Mouse (Mus musculus) hindlimb bud, embryonic 11.5 days (tissue): ENCODE results near the gene Smarcc1.
"Not testable (repeated sequence)": the region's sequence is repeated elsewhere in the genome, so short reads cannot be mapped to it uniquely, and the experiment has no call there.

ENCODE experiments used
- DNase-seq: peaks from one replicate; pipeline ENCODE4 v3.0.0-alpha.2; 2012; ENCODE audit warnings: low read depth, low spot score; ENCODE audit errors: extremely low spot score

The Smarcc1 gene

DNA sequence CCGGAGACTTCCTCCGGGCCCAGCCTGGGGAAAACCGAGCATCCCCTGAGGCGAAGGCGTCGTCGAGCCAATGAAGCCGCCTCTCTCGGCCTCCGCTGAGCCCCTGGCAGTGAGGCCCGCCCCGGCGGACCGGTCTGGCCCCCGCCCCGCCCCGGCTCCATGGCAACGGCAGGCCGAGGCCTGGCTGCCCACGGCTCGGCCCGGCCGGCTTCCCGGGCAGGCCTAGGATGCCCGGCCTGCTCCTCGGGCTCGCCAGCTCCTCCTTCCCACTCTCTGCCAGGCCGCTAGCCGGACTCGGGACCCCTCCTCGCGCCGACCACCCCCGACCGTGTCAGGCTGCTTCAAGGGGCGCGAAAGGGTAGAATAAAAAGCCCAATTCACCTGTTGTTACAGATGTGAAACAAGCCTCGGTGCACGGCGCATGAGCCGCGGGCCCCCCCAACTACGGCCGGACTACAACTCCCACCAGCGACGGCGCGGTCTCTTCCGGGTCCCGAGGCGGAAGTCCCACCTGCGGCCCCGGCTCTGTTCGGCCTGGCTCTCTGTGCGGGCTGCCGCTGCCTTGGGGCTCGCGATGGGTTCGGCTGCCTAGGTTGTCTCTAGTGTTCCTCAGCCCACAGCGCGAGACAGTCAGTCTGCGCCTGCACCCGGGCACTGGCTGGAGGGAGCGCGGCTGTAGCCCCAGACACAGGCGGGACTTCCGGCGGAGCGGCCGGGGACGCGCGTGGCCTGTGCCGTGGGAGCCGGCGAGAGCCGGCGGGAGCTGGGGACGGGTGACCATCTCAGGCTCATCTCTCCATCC is at the start of gene Smarcc1:
TSS of gene Smarcc1 (plus strand) at position 732 of the 802 bp plus-strand sequence.
- peak; percentile 58 for DNase-seq

DNA sequence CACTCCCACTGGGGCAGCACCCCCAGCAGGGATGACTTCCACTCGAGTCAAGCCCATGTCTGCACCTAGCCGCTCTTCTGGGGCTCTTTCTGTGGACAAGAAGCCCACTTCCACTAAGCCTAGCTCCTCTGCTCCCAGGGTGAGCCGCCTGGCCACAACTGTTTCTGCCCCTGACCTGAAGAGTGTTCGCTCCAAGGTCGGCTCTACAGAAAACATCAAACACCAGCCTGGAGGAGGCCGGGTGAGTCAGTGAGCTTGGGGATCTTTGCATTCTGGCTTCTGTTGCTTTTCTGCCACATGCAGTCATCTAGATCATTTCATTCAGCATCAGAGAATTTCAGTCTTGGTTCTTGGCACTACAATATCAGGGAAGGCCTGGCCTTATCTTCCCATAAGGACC is 48.8 kb upstream of the Smarcc1 start:
- DNase-seq: no peak

DNA sequence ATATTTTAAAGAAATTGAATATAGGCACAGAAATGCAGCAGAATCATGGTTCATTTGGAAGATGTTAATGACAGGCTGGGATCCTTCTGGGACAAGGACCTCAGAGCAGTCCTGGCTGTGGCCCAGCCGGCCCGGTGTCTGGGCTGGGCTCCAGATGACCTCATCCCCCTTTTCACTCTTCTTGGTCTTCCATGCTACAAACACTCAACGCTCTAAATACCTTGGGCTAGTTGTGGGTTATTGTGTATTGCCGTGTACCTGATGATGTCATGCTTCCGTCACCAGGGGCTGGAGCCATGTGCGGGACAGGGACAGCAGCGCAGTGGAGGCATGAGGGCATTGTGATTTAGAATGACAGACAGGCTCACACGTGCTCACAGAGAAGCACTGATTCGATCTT is 47.1 kb upstream of the Smarcc1 start:
- DNase-seq: no peak

DNA sequence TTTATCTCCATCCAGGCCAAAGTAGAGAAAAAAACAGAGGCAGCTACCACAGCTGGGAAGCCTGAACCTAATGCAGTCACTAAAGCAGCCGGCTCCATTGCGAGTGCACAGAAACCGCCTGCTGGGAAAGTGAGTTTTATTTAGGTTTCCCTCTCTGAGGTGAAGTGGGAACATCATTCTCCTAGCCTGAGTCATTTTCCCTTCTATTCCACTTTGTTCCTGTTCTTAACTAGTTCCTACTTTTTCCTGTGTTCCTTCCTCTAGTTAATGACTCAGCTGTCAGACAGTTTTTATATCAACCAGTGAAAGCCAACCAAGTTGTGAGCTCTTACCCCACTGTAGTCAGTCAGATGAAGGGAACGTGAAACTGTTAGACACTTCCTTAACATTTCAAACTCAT is 46.5 kb upstream of the Smarcc1 start:
- DNase-seq: no peak

DNA sequence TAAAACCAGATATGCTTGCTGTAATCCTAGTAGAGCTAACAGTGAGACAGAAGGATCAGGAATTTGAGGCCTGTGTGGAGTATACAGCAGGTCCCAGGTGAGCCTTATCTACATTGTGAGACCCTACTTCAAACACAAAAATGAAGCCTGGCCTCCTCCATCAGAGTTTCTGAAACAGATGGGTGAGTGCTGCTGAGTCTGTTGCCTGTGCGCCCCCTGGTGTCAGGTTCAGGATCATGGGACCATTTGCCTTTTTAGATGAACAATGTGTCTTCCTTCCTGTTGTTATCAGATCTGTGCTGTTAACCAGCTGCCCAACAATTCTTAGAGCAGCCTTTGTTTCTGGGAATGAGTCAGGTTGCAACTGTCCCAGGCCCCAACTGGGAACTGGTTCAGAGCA is 45.7 kb upstream of the Smarcc1 start:
- peak; percentile 10 for DNase-seq

DNA sequence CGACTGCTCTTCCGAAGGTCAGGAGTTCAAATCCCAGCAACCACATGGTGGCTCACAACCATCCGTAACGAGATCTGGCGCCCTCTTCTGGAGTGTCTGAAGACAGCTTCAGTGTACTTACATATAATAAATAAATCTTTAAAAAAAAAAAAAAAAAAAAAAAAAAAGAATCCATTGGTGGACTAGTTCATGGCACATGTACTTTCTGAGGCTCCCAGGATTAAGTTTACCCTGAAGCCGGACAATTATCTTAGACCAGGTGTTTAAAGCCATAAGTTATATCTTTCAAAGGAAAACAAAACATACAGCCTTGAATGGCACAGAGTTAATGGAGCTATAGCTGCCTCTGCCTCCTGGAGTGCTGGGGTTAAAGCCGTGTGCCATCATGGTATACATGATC is 41.0 kb upstream of the Smarcc1 start:
- not testable (repeated sequence) for DNase-seq

DNA sequence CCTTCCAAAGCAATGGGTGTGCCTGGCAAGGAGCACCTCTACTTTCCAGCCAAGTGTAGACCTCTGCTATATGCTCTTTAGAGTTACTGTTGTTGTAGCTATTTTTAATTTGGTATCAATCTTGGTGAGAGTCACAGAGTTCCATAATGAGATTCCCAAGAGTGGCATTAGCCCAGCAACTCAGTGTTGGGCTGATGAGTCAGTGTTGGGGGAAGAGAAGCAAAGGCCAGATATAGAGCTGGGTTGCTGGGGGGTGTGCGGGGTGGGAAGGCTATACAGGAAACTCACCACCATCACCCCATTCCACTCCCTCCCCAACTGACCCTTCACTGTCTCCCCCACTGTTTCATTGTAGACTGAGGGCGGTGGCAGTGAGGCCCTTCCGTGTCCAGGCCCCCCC is 36.4 kb upstream of the Smarcc1 start:
- no peak for DNase-seq

DNA sequence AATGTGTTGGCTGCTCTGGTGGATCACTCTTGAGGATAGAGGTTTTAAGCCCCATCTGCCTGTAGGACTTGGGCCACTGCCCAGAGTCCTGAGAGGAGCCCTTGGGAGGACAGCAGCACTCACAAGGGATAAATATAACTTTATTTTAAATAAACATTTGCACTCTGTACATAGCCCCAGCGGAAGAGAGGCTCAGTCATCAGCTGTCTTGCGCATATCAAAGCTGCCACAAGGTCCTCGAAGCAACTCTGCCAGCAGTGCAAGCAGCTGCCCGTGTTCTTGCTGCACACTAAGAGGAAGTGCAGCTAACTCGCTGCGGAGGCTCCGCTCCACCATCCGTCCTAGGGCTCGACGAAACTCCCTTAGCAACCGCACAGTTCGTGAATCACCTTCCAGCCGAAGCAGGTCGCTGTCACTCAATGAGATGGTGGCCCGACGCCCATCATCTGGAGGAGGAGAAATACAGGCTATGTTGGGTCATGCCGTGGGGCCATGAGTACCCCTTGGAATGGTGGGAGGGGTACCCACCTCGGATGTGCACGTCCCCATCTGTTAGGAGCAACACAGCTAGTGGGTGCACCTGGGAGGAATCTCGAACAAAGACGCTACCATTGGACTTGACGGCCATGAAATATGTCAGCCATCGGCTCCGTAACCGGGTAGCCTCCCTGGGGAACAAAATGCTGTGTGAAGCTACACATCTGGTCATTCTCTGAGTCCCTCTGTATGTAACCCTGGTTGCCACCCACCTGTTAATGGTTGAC is 33.1 kb upstream of the Smarcc1 start:
- no peak for DNase-seq

DNA sequence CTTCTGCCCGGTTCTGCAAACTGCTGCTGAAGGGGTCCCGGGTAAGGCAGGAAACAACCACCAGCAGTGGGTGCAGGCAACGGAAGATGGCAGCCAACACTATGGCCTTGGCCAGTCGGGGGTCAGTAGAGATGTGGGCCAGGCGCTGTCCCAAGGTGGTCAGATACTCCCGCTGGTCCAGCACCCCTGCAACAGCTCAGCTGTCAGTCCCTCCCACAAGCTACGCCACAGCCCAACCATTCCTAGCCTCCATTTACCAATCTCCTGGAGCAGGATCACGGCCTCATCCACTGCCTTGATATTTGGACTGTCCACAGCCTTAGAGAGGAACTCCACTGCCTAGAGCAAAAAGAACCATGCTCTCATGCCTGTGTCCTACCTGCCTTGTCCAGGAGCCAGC is 31.8 kb upstream of the Smarcc1 start:
- no peak for DNase-seq

DNA sequence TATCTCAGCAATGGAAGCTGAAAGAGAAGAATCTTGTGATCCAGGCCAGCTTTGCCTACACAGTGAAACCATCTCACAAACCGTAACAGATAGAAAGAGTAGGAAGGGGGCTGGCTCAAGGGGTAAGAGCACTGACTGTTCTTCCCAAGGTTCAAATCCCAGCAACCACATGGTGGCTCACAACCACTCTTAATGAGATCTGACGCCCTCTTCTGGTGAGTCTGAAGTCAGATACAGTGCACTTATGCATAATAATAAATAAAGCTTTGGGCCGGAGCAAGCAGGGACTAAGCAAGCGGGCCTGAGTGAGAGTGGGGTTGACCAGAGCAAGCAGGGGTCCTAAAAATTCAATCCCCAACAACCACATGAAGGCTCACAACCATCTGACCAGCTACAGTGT is 24.2 kb upstream of the Smarcc1 start:
- DNase-seq: no peak

DNA sequence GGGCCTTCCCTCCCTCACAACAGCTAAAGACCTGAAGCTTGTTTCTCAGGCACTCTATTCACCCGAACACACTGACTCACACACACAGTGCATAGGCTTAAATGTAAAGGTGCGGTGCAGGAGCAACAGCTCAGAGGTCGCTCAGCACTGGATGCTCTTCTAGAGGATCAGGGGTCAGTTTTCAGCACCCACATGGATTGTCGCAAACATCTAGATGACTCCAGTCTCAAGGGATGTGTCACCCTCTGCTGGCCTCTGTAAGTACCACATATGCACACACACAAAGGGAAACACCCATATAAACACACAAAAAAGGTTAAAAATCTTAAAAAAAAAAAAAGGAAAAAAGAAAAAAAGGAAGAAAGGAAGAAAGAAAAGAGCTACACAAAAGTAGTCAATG is 22.7 kb upstream of the Smarcc1 start:
- no peak for DNase-seq

DNA sequence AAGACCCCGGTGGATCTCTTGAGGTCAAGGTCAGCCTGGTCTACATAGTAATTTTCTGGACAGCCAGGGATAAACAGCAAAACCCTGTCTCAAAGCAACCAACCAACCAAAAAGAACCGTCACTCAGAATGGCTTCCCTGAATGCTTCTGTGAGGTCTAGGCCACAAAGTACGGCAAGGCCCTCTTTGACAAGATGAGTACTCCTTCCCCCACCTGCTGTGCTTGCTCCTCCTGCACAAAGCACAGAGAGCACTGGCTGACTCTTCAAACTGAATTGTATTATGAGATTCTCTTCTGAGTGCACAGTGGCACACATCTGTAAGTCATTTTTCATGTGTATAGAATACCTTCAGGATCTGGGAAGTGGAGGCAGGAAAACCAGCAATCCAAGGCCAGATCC is 19.7 kb upstream of the Smarcc1 start:
- no peak for DNase-seq

DNA sequence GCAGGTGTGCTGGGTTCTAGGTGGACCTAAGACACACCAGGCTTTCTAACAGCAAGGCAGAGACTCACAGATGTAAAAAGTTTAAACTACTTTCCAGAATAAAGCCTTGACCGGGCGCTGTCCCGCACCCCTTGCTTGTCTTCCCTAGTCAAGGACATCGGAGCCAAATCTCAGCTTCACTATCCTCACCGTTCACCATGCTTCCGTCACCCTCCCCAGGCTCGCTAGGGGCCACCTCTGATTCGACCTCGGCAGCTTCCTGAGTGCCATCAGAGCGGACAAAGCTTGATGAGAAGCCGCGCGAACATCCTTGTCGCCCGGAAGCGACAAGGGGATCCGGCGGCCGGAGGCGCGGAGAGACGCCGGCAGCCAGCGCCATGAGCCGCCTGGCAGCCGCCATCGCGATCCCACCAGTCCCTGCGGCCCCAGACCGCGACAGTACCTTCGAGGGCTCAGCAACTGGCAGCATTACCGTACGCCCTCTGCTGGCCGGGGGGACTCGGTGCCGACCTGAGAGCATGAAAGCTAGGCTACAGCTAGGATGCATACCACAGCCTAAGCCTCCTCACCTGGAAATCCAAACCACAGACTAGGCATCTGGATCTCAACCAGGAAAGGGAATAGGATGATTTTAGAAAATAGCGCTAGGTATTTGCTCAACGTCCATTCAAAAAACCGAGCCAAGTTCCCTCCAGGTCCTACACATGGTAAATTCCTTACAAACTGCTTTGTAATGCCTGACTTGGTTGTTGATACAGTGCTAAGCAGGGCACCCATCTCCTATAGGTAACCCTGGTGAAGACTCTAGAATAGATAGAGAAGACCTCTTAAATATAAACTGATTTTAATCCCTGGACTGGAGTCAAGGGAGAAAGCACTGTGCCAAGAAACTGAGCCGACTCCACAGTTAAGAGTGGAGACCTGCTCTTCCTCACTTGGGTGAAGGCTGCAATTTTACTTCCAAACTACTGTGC is 16.6 kb upstream of the Smarcc1 start:
- peak; percentile 47 for DNase-seq

DNA sequence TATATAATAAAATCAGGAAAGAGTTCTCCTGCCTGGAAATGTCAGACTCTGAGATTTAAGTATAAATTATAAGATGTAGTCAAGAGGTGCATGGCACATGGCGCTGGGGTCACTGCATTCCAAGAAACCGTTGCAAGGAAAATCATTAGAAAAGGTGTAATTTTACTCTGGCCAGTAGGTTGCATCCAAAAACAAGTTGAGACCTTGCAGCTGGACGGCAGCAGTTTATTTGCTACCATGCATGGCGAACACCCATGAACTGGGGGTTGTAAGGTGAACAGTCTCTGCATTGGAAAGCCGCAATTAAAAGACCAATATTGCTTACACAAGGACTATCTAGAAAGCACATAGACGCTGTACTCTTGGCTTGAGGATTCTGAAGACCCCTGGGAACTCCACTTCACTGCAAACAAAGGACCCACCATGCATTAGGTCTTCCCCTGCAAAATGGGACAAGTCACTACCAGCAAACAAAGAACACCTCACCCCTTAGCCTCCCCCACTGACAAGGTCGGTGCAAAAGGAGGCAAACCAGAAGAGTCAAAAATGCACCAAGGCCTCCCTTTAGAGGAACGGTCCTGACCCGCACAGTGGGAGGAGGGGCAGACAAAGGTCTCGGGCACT is 1.0 kb upstream of the Smarcc1 start:
- no peak for DNase-seq

DNA sequence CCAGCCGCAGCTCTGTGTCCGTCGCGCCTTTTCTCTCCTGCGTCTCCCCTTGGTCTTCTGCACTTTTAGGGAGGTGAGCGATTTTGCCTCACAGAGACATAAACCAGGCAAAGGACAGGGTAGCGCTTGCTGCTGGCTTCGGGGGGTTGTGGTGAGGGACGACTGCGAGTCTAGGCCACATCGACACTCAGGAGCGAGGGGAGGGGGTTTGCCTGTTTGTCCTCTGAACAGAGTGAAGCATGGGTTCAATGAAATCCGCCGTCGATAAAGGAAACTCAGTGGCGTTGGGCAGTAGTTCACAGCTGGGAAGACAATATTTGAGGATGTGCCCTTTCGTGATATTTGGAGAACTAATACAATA is 251 bp downstream of the Smarcc1 start, which contains the start of gene Dhx30:
TSS of gene Dhx30 (minus strand) at position 52 of the 361 bp plus-strand sequence.
- no peak for DNase-seq

DNA sequence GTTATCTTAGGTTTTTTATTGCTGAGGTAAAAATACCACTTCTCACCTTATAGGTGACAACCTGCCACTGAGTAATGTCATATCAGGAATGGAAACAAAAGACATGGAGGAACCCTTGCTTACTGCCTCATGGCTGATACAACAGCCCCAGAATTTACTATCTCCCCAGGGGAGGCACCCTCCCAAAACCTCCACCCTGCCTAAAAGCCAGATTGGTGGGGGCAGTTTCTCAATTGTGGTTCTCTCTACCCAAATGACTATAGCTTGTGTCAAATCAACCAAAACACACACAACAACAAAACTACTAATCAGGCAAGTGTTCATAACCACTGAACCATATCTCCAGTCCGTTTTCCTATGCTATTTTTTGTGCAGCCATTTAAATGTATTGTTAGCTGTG is 741 bp downstream of the Smarcc1 start:
- no peak for DNase-seq

DNA sequence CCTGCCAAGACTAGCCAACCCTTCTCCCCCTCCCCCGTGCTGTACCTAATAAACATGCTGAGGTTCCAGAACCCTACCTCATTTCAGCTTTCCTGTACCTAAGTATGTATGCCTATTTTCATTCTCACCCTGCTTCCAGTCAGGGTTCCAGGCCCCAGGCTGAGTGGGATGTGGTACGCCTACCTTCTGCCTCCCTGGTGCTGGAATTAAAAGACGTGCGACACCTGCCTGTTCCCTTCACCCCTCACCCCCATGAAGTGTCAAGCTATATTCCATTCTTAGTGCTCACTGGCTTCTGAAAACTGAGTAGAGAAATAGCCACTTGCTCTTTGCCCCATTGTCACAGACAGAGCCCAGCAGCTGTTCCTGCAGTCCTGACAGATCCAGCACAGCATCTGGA is 3.9 kb downstream of the Smarcc1 start:
- no peak for DNase-seq

DNA sequence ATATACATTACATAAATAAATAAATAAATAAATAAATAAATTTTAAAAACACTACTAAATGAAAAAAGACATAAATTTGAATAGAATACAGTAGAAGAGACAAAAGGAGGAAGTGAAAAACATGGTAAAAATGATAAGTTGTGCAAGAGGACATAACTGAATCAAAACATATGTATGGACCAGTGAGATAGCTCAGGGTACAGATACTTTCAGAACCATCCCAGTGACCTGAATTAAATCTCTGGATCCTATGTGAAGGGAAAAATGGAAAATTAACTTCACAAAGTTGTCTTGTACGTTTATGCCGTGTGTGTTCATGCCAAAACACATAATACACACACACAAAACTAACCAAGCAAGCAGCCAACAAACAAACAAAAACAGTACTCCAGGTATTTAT is 5.8 kb downstream of the Smarcc1 start:
- no peak for DNase-seq

DNA sequence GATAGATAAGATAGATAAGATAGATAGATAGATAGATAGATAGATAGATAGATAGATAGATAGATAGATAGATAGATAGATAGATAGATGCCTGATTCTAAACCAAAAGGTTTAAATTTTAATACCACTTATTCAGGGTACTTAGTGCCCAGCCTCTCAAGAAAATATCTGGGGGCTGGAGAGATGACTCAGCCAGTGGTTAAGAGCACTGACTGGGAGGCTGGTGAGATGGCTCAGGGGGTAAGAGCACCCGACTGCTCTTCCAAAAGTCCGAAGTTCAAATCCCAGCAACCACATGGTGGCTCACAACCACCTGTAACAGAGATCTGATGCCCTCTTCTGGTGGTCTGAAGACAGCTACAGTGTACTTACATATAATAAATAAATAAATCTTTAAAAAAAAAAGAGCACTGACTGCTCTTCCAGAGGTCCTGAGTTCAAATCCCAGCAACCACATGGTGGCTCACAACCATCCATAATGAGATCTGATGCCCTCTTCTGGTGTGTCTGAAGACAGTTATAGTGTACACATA is 6.6 kb downstream of the Smarcc1 start:
- not testable (repeated sequence) for DNase-seq

DNA sequence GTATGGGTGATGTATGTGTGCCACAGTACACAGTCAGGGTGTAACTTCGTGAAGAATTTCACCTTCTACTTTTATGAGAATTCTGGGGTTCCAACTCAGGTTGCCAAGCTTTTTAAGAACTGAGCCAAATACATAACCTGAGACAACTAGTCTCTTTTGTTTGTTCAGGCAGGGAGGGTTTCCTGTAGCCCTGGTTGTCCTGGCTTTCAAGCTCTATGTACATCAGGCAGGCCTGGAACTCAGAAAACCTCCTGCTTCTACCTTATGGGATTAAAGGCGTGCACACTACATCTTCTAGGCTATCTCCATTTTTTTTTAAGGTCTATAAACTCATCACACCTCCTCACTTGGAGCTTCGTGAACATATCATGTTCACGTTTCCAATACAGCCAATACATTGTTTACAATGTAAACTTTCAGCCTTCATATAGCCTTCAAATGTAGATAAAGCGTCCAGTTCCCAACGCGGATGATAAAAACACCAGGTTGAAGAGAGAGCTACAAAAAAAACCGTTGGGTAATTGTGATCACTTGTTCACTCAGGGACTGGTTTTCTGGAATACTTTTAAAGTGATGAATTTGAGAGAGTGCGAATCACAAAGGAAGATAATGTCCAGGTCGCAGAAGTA is 13.5 kb downstream of the Smarcc1 start:
- DNase-seq: no peak
